Mouse (Mus musculus): Measurements from ENCODE around the gene Hdac8. TPM values are rescaled to one million over a fixed set of nuclear protein-coding genes. Genes with fewer than 3 reads are reported as not detected.

The Hdac8 gene
- polyA plus RNA-seq, 1 experiment: 9.8 TPM

GRCm38 (mm10) chrX:102348886-102349486, 156.2 kb downstream of the Hdac8 start:
- H3K27ac ChIP-seq (ENCODE audit: insufficient read depth, low read depth, low read length): no peak overlapping the region
- H3K4me3 ChIP-seq (ENCODE audit: insufficient read depth, low read length): no peak overlapping the region
- H3K4me1 ChIP-seq (ENCODE audit: control insufficient read depth, insufficient read depth, low read length): no peaks in the 10 kb centered on the region
- TF ChIP-seq POLR2A (IDR thresholded peaks at IDR 0.05; ENCODE audit: borderline replicate concordance, low read depth, low read length): no peak
- TF ChIP-seq CTCF (IDR thresholded peaks at IDR 0.05; ENCODE audit: low read depth, low read length): no peak

- H3K4me3 ChIP-seq (ENCODE audit: insufficient read depth, low read length): no peak overlapping the region
- no peak overlapping the region for H3K27ac ChIP-seq (ENCODE audit: insufficient read depth, low read depth, low read length)
- TF ChIP-seq CTCF (IDR thresholded peaks at IDR 0.05; ENCODE audit: low read depth, low read length) (no peak), POLR2A (IDR thresholded peaks at IDR 0.05; ENCODE audit: borderline replicate concordance, low read depth, low read length) (no peak)
- H3K4me1 ChIP-seq (ENCODE audit: control insufficient read depth, insufficient read depth, low read length): no peaks in the 10 kb centered on the region
Observed at GRCm38 (mm10) chrX:102341688-102342087, 163.5 kb downstream of the Hdac8 start.

DNA sequence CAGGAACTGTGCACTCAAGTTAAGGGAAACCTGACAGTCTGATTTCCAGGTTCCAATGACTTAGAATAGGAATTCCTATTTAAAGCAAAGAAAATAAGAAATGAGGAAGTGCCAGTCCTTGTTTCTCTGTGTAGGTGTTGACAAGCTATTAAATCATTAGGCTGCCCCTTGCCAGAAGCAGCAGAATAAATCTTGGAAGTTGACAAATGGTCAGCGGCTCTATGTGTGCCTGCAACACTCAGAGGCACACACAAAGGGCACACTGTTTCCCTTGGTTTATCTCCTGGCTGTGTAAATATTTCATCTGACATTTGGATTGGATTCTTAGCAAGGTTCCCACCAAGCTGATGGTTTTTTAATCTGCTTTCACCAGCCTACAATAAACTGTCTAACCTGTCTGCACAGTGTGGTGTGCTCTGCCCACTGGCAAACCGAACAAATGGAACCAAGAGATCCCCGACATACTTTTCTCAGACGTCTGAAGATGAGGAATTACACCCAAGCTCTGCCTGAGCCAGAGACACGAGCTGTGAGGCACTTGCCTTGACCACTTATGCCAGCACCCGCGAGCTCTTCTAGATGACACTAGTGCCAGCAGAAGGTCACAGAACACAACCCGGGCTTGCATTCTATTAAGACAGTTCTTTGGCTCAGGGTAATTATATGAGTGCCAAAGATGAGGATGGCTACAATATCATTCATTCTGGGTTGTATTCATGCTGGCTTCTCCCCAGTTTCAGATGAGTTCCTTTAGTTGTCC, 165.6 kb downstream of the Hdac8 start:
- TF ChIP-seq CTCF (IDR thresholded peaks at IDR 0.05; ENCODE audit: low read depth, low read length) (no peak), POLR2A (IDR thresholded peaks at IDR 0.05; ENCODE audit: borderline replicate concordance, low read depth, low read length) (no peak)
- no peaks in the 10 kb centered on the region for H3K4me1 ChIP-seq (ENCODE audit: control insufficient read depth, insufficient read depth, low read length)
- no peak overlapping the region for H3K4me3 ChIP-seq (ENCODE audit: insufficient read depth, low read length)
- H3K27ac ChIP-seq (ENCODE audit: insufficient read depth, low read depth, low read length): no peak overlapping the region

- H3K4me3 ChIP-seq (ENCODE audit: insufficient read depth, low read length): no peak overlapping the region
- no peaks in the 10 kb centered on the region for H3K4me1 ChIP-seq (ENCODE audit: control insufficient read depth, insufficient read depth, low read length)
- no peak overlapping the region for H3K27ac ChIP-seq (ENCODE audit: insufficient read depth, low read depth, low read length)
- TF ChIP-seq CTCF (IDR thresholded peaks at IDR 0.05; ENCODE audit: low read depth, low read length) (no peak), POLR2A (IDR thresholded peaks at IDR 0.05; ENCODE audit: borderline replicate concordance, low read depth, low read length) (no peak)
Observed at GRCm38 (mm10) chrX:102319696-102320095, 185.5 kb downstream of the Hdac8 start.

GRCm38 (mm10) chrX:102319252-102319651, 185.9 kb downstream of the Hdac8 start:
- Histone ChIP-seq H3K4me3 (ENCODE audit: insufficient read depth, low read length) (no peak overlapping the region), H3K4me1 (ENCODE audit: control insufficient read depth, insufficient read depth, low read length) (no peaks in the 10 kb centered on the region), H3K27ac (ENCODE audit: insufficient read depth, low read depth, low read length) (no peak overlapping the region)
- TF ChIP-seq CTCF (IDR thresholded peaks at IDR 0.05; ENCODE audit: low read depth, low read length) (no peak), POLR2A (IDR thresholded peaks at IDR 0.05; ENCODE audit: borderline replicate concordance, low read depth, low read length) (no peak)

DNA sequence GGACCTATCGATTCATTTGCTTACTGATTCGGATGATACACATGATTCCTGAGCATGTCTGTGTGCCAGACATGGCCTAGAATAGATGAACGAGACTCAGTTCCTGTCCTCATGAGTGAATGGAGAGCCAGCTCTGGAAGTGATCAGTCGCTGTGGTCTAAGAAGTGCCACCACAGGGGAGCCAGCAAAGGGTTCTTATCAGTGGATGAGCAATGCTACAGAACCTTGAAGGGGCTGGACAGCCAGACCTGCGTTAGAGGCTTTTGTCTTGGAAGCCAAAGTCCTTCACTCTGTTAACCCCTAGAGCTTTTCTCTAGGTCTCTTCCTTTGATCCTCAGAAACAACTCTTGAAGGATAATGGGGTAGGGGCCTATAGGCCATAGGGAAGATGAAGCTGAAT, 186.4 kb downstream of the Hdac8 start:
- H3K4me1 ChIP-seq (ENCODE audit: control insufficient read depth, insufficient read depth, low read length): no peaks in the 10 kb centered on the region
- TF ChIP-seq CTCF (IDR thresholded peaks at IDR 0.05; ENCODE audit: low read depth, low read length) (no peak), POLR2A (IDR thresholded peaks at IDR 0.05; ENCODE audit: borderline replicate concordance, low read depth, low read length) (no peak)
- H3K27ac ChIP-seq (ENCODE audit: insufficient read depth, low read depth, low read length): no peak overlapping the region
- no peak overlapping the region for H3K4me3 ChIP-seq (ENCODE audit: insufficient read depth, low read length)

- TF ChIP-seq POLR2A (IDR thresholded peaks at IDR 0.05; ENCODE audit: borderline replicate concordance, low read depth, low read length): no peak
- no peak for TF ChIP-seq CTCF (IDR thresholded peaks at IDR 0.05; ENCODE audit: low read depth, low read length)
- no peak overlapping the region for H3K27ac ChIP-seq (ENCODE audit: insufficient read depth, low read depth, low read length)
- no peaks in the 10 kb centered on the region for H3K4me1 ChIP-seq (ENCODE audit: control insufficient read depth, insufficient read depth, low read length)
- no peak overlapping the region for H3K4me3 ChIP-seq (ENCODE audit: insufficient read depth, low read length)
Observed at GRCm38 (mm10) chrX:102311119-102311518, 194.0 kb downstream of the Hdac8 start.

DNA sequence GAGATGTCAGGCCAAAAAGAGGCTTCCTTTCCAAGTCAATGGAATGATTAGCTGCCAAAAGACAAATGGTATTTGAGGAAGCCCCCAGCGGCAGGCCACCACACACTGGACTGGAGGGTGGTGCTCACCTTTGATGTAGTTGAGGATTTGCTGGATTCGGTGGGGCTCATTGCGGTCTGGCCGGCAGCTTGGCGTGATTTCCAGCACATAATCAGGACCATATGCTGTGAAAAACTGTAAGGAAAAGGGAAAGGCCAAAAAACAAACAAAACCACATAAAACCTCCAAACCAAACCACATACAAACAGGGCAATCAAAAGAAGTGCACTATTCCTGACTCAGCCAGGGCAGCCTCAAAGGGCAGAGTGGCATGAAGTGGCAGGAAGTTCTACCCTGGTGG, 197.6 kb downstream of the Hdac8 start:
- no peak for TF ChIP-seq POLR2A (IDR thresholded peaks at IDR 0.05; ENCODE audit: borderline replicate concordance, low read depth, low read length)
- TF ChIP-seq CTCF (IDR thresholded peaks at IDR 0.05; ENCODE audit: low read depth, low read length): no peak
- no peak overlapping the region for H3K27ac ChIP-seq (ENCODE audit: insufficient read depth, low read depth, low read length)
- no peaks in the 10 kb centered on the region for H3K4me1 ChIP-seq (ENCODE audit: control insufficient read depth, insufficient read depth, low read length)
- no peak overlapping the region for H3K4me3 ChIP-seq (ENCODE audit: insufficient read depth, low read length)

- no peaks in the 10 kb centered on the region for H3K4me1 ChIP-seq (ENCODE audit: control insufficient read depth, insufficient read depth, low read length)
- TF ChIP-seq CTCF (IDR thresholded peaks at IDR 0.05; ENCODE audit: low read depth, low read length): no peak
- TF ChIP-seq POLR2A (IDR thresholded peaks at IDR 0.05; ENCODE audit: borderline replicate concordance, low read depth, low read length): no peak
- H3K27ac ChIP-seq (ENCODE audit: insufficient read depth, low read depth, low read length): no peak overlapping the region
- no peak overlapping the region for H3K4me3 ChIP-seq (ENCODE audit: insufficient read depth, low read length)
Observed at GRCm38 (mm10) chrX:102305806-102306205, 199.4 kb downstream of the Hdac8 start.

GRCm38 (mm10) chrX:102304914-102305313, 200.2 kb downstream of the Hdac8 start:
- no peak for TF ChIP-seq CTCF (IDR thresholded peaks at IDR 0.05; ENCODE audit: low read depth, low read length)
- no peak for TF ChIP-seq POLR2A (IDR thresholded peaks at IDR 0.05; ENCODE audit: borderline replicate concordance, low read depth, low read length)
- Histone ChIP-seq H3K4me3 (ENCODE audit: insufficient read depth, low read length) (no peak overlapping the region), H3K27ac (ENCODE audit: insufficient read depth, low read depth, low read length) (no peak overlapping the region), H3K4me1 (ENCODE audit: control insufficient read depth, insufficient read depth, low read length) (no peaks in the 10 kb centered on the region)
